Mouse (Mus musculus): ENCODE measurements at regions not wholly inside any gene's neighbourhood (a gene's known extent, or its start where the extent isn't known, plus 50 kb on each side); places are given as distances from the start of the nearest gene placed in this dataset.
"Not testable (repeated sequence)": the region's sequence is repeated elsewhere in the genome, so short reads cannot be mapped to it uniquely, and the experiment has no call there.

GRCm38 (mm10) chr10:29044781-29045180 is 58.7 kb upstream of the 2310057J18Rik start:
- DNase-seq (ENCODE audit: low spot score in 2 of 2) = not testable (repeated sequence)

GRCm38 (mm10) chr10:29087823-29088222 is 55.8 kb upstream of the Soga3 start:
- DNase-seq (ENCODE audit: low spot score in 2 of 2) = peak in 1 of 2 experiments; percentile 72

Data from left cerebral cortex, adult 9 months (tissue).